Mouse (Mus musculus): Measurements from ENCODE around the gene Tenm3. TPM values are rescaled to one million over a fixed set of nuclear protein-coding genes. Genes with fewer than 3 reads are reported as not detected.

Tenm3 gene
- polyA plus RNA-seq, 1 experiment from 2014 or later, result 2.6 TPM

DNA sequence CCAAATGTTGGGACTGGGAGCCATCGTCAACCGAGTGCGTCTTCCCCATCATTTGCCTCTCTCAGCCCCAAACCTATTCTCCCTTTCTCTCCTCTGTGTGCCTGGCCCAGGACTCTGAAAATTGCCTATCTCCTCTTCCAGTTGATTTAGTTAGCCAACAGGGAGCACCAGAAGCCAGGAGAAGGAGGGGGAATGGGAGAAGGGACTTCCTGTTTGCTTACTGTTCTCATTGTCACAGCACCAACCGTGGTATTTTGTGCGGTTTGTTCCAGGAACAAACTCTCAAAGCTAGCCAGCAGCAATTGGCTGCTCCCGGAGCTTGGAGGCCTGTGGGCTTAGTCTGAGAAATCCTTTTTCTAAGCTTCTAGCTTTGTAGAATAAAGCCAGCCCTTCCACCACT is 636.2 kb downstream of the Tenm3 start:
- Histone ChIP-seq H3K36me3 (no peaks in the 10 kb centered on the region), H3K9ac (no peak overlapping the region), H3K4me2 (no peak overlapping the region), H3K27ac (no peak overlapping the region), H3K27me3 (no peaks in the 10 kb centered on the region), H3K4me3 (replicated peaks) (no peak overlapping the region), H3K9me3 (replicated peaks) (no peaks in the 10 kb centered on the region), H3K4me1 (replicated peaks) (no peaks in the 10 kb centered on the region)
- no peak for DNase-seq
- no peak for ATAC-seq (ENCODE audit: low read depth)
- 63% methylated on average over 6 of the region's 6 CpGs for WGBS (ENCODE audit: insufficient replicate concordance)

DNA sequence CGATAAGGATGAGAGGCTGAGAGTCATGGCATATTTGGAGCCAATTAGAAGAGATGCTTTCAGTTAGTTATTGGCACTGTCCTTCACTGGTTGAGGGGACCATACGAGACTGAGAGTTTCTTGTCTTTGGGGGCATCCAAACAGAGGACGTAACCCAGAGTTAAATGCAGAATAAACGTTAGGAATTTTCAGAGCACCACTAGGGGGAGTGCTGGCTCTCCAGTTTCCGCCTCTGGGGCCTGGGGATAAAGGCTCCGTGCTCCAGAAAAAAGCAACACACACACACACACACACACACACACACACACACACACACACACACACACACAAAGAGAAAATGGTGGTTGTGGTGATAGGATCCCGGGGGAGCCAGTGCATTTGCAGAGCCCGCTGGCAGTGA is 636.8 kb downstream of the Tenm3 start:
- Histone ChIP-seq H3K4me2 (no peak overlapping the region), H3K27me3 (no peaks in the 10 kb centered on the region), H3K4me3 (replicated peaks) (no peak overlapping the region), H3K36me3 (no peaks in the 10 kb centered on the region), H3K27ac (no peak overlapping the region), H3K4me1 (replicated peaks) (no peaks in the 10 kb centered on the region), H3K9me3 (replicated peaks) (no peaks in the 10 kb centered on the region), H3K9ac (no peak overlapping the region)
- WGBS (ENCODE audit: insufficient replicate concordance), result 60% methylated on average over 8 of the region's 8 CpGs
- ATAC-seq (ENCODE audit: low read depth), result no peak
- no peak for DNase-seq

DNA sequence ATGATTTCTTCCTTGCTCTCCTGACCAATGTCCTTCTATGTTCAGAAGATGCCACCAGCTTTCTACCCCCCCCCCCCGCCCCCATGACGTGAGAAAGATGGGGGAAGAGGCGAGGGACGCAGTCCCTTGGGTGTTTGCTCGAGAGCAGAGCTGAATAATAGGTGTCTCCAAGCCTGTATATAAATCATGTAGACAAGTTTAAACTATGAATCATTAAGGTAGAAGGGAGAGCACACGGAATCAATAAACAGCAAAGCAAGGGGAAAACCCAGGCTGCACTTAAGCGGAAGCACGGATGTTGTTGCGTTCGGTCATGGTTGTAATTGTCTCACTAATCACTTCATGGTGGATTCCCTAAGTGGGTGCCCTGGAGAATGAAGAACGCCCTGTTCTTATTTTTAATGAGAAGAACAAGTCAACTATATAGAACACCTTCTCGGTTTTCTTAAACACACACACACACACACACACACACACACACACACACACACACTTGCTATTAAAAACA is 638.9 kb downstream of the Tenm3 start:
- no peak overlapping the region for H3K9ac ChIP-seq
- DNase-seq, result no peak
- no peaks in the 10 kb centered on the region for H3K4me1 ChIP-seq (replicated peaks)
- 75% methylated on average over 12 of the region's 12 CpGs for WGBS (ENCODE audit: insufficient replicate concordance)
- no peak overlapping the region for H3K27ac ChIP-seq
- H3K27me3 ChIP-seq, result no peaks in the 10 kb centered on the region
- H3K4me3 ChIP-seq (replicated peaks), result no peak overlapping the region
- no peak for ATAC-seq (ENCODE audit: low read depth)
- H3K9me3 ChIP-seq (replicated peaks), result no peaks in the 10 kb centered on the region
- H3K36me3 ChIP-seq, result no peaks in the 10 kb centered on the region
- no peak overlapping the region for H3K4me2 ChIP-seq

- no peak overlapping the region for H3K4me2 ChIP-seq
- H3K9ac ChIP-seq, result no peak overlapping the region
- no peaks in the 10 kb centered on the region for H3K27me3 ChIP-seq
- H3K9me3 ChIP-seq (replicated peaks), result no peaks in the 10 kb centered on the region
- no peaks in the 10 kb centered on the region for H3K36me3 ChIP-seq
- no peak overlapping the region for H3K27ac ChIP-seq
- no peaks in the 10 kb centered on the region for H3K4me1 ChIP-seq (replicated peaks)
- whole genome bisulfite sequencing (ENCODE audit: insufficient replicate concordance), result 81% methylated on average over 13 of the region's 13 CpGs
- DNase-seq (no peak), ATAC-seq (ENCODE audit: low read depth) (no peak)
- no peak overlapping the region for H3K4me3 ChIP-seq (replicated peaks)
Measured at GRCm38 (mm10) chr8:48204114-48204837, 639.5 kb downstream of the Tenm3 start.

- no peak for DNase-seq
- Histone ChIP-seq H3K4me1 (replicated peaks) (no peaks in the 10 kb centered on the region), H3K4me3 (replicated peaks) (no peak overlapping the region), H3K9me3 (replicated peaks) (no peaks in the 10 kb centered on the region), H3K4me2 (no peak overlapping the region), H3K27me3 (no peaks in the 10 kb centered on the region), H3K36me3 (no peaks in the 10 kb centered on the region), H3K27ac (no peak overlapping the region), H3K9ac (no peak overlapping the region)
- 55% methylated on average over 9 of the region's 9 CpGs for WGBS (ENCODE audit: insufficient replicate concordance)
- no peak for ATAC-seq (ENCODE audit: low read depth)
Measured at GRCm38 (mm10) chr8:48203611-48204010, 640.1 kb downstream of the Tenm3 start.

GRCm38 (mm10) chr8:48203161-48203560 is 640.6 kb downstream of the Tenm3 start:
- H3K36me3 ChIP-seq, result no peaks in the 10 kb centered on the region
- 0 out of 2 replicates have a peak, but pooled peaks cover 4% of the 10 kb centered on the region for H3K9me3 ChIP-seq (replicated peaks)
- ATAC-seq (ENCODE audit: low read depth), result no peak
- no peak for DNase-seq
- no peaks in the 10 kb centered on the region for H3K27me3 ChIP-seq
- no peak overlapping the region for H3K4me3 ChIP-seq (replicated peaks)
- no peak overlapping the region for H3K4me2 ChIP-seq
- H3K27ac ChIP-seq, result no peak overlapping the region
- no peaks in the 10 kb centered on the region for H3K4me1 ChIP-seq (replicated peaks)
- no peak overlapping the region for H3K9ac ChIP-seq
- 54% methylated on average over 6 of the region's 6 CpGs for WGBS (ENCODE audit: insufficient replicate concordance)

DNA sequence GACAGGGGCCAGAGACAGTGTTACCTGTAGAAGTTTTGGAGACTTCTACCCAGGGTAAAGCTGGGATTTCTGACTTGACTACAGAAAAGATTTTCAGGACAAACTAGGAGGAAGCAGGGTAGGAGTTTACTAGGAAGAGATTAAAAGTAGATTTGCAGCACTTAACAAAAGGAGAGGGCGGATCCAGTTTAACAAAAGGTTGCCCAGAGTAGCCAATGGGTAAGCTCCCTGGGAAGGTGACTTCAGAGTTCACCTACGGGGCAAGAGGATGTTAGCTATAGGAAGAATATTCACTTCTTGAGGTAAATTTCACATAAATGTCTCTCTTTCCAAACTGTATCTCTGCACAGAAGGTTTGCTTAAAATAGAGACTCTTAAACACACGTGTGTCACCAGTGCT is 641.1 kb downstream of the Tenm3 start:
- Histone ChIP-seq H3K4me3 (replicated peaks) (no peak overlapping the region), H3K9ac (no peak overlapping the region), H3K27ac (no peak overlapping the region), H3K9me3 (replicated peaks) (0 out of 2 replicates have a peak, but pooled peaks cover 9% of the 10 kb centered on the region), H3K4me1 (replicated peaks) (no peaks in the 10 kb centered on the region), H3K27me3 (no peaks in the 10 kb centered on the region), H3K36me3 (no peaks in the 10 kb centered on the region), H3K4me2 (no peak overlapping the region)
- DNase-seq (no peak), ATAC-seq (ENCODE audit: low read depth) (no peak)
- 53% methylated on average over 3 of the region's 3 CpGs for WGBS (ENCODE audit: insufficient replicate concordance)

DNA sequence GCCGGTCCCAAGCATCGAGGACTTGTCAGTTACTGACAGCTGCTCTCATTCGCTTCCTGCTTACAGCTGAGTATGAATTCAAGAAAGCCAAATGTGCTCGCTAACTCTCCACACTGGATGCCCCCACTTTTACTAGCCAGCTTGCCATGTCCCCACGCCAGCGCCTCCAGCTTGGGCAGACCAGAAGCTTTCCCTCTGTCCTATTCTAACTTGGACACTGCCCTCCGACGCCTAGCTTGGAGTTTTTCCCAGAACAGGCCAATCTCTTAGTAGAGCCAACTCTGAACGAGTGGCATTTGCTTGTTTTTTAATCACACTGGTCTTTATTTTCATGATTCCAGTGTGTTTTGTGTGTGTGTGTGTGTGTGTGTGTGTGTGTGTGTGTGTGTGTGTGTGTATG is 644.6 kb downstream of the Tenm3 start:
- ATAC-seq (ENCODE audit: low read depth), result no peak
- DNase-seq, result no peak
- no peak overlapping the region for H3K4me2 ChIP-seq
- H3K4me3 ChIP-seq (replicated peaks), result no peak overlapping the region
- H3K27me3 ChIP-seq, result no peaks in the 10 kb centered on the region
- H3K9ac ChIP-seq, result no peak overlapping the region
- H3K4me1 ChIP-seq (replicated peaks), result no peaks in the 10 kb centered on the region
- no peaks in the 10 kb centered on the region for H3K36me3 ChIP-seq
- H3K27ac ChIP-seq, result no peak overlapping the region
- H3K9me3 ChIP-seq (replicated peaks), result peaks cover 9% of the 10 kb centered on the region; the same call in 1 of the 2 replicates
- WGBS (ENCODE audit: insufficient replicate concordance), result 74% methylated on average over 9 of the region's 9 CpGs

DNA sequence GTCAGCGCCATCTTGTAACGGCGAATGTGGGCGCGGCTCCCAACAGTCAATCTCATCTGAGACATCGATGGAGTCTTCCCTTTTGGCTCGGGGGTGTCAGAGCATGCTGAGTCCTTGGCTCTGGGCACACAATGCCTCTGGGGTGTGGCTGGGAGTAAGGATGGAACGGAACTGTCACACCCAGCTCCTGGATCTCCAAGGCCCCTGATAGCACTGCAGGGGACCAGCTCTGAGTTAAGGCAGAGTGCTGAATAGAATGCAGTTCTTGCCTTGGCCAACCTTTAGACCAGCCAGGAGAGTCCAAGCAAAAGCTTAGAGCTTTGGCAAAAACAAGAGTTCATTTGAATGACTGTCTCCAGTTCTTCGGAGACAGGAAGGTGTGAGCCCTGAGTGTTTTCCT is 647.8 kb downstream of the Tenm3 start:
- no peak overlapping the region for H3K9ac ChIP-seq
- no peaks in the 10 kb centered on the region for H3K36me3 ChIP-seq
- H3K4me3 ChIP-seq (replicated peaks), result no peak overlapping the region
- no peak for ATAC-seq (ENCODE audit: low read depth)
- H3K4me1 ChIP-seq (replicated peaks), result no peaks in the 10 kb centered on the region
- 87% methylated on average over 9 of the region's 9 CpGs for WGBS (ENCODE audit: insufficient replicate concordance)
- no peak for DNase-seq
- no peak overlapping the region for H3K4me2 ChIP-seq
- no peak overlapping the region for H3K27ac ChIP-seq
- H3K27me3 ChIP-seq, result no peaks in the 10 kb centered on the region
- peaks cover 9% of the 10 kb centered on the region; the same call in 1 of the 2 replicates for H3K9me3 ChIP-seq (replicated peaks)

DNA sequence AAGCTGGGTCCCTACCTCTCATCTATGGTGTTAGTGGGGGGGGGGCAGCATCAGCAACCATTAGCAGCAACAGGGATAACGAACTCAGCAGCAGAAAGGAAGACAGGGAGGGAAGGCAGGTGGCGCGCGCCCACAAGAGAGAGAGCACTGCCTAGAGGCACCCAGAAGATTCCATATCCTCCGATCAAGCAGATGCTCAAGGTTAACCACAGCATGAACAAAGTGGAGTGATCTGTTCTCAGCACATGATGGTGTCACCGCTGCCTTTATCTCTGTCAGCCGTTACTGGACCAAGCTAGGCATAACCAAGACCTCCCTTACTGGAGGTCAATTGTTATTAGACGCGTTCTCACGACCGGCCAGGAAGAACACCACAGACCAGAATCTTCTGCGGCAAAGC is 655.2 kb downstream of the Tenm3 start:
- DNase-seq (no peak), ATAC-seq (ENCODE audit: low read depth) (no peak)
- no peaks in the 10 kb centered on the region for H3K36me3 ChIP-seq
- no peak overlapping the region for H3K4me2 ChIP-seq
- WGBS (ENCODE audit: insufficient replicate concordance), result 86% methylated on average over 12 of the region's 12 CpGs
- no peak overlapping the region for H3K27ac ChIP-seq
- no peak overlapping the region for H3K9ac ChIP-seq
- H3K4me1 ChIP-seq (replicated peaks), result no peaks in the 10 kb centered on the region
- H3K27me3 ChIP-seq, result no peaks in the 10 kb centered on the region
- 0 out of 2 replicates have a peak, but pooled peaks cover 5% of the 10 kb centered on the region for H3K9me3 ChIP-seq (replicated peaks)
- H3K4me3 ChIP-seq (replicated peaks), result no peak overlapping the region

- H3K4me1 ChIP-seq (replicated peaks), result no peaks in the 10 kb centered on the region
- no peaks in the 10 kb centered on the region for H3K27me3 ChIP-seq
- H3K27ac ChIP-seq, result no peak overlapping the region
- no peak for DNase-seq
- H3K4me2 ChIP-seq, result no peak overlapping the region
- ATAC-seq (ENCODE audit: low read depth), result no peak
- no peak overlapping the region for H3K9ac ChIP-seq
- no peak overlapping the region for H3K4me3 ChIP-seq (replicated peaks)
- 66% methylated on average over 7 of the region's 7 CpGs for WGBS (ENCODE audit: insufficient replicate concordance)
- 0 out of 2 replicates have a peak, but pooled peaks cover 11% of the 10 kb centered on the region for H3K9me3 ChIP-seq (replicated peaks)
- H3K36me3 ChIP-seq, result no peaks in the 10 kb centered on the region
Measured at GRCm38 (mm10) chr8:48183758-48184157, 660.0 kb downstream of the Tenm3 start.

DNA sequence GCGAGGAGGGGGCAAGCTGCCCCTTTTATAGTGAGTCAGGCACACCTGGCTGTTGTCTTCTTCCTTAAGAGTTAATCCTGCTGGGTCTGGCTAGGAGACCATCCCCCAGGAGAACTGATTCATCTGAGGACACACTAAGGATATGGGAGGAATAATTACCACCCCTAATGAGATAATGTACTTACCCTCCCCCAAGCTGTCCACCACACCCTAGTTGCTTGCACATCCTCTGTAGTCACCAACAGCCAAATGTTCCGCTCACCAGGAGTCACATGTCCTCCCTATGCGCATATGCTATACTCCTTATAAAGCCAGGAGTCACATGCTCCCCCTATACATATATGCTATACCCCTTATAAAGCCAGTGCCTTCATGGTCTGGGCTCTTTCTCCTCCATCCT is 662.8 kb downstream of the Tenm3 start:
- DNase-seq (no peak), ATAC-seq (ENCODE audit: low read depth) (no peak)
- Histone ChIP-seq H3K4me1 (replicated peaks) (no peaks in the 10 kb centered on the region), H3K9me3 (replicated peaks) (peaks cover 6% of the 10 kb centered on the region; the same call in 1 of the 2 replicates), H3K4me2 (no peak overlapping the region), H3K27me3 (no peaks in the 10 kb centered on the region), H3K27ac (no peak overlapping the region), H3K4me3 (replicated peaks) (no peak overlapping the region), H3K9ac (no peak overlapping the region), H3K36me3 (no peaks in the 10 kb centered on the region)
- 74% methylated on average over 3 of the region's 3 CpGs for WGBS (ENCODE audit: insufficient replicate concordance)
